In genomic region chr7:139683706-139684552, GRCm38 (mm10) we compare ENCODE assay signal across 8 mouse cellular contexts. TPM values are rescaled to one million over a fixed set of nuclear protein-coding genes. Genes with fewer than 3 reads are reported as not detected.
DNase-seq lines count a peak whose midpoint lies in the region; ATAC-seq and TF ChIP-seq lines count a peak whose summit lies in the region.

Gene Cfap46, minus strand, starts transcription at chr7:139683817.

- H3K27ac ChIP-seq in MEL (ENCODE audit: control insufficient read depth, low read depth, low read length) = no peak within 1 kb of the TSS
- peak within 1 kb of the TSS; percentile 83 for H3K27ac ChIP-seq in hindbrain, embryonic 10.5 days
- H3K27ac ChIP-seq in lung, embryonic 15.5 days = no peak within 1 kb of the TSS

- peak within 1 kb of the TSS; percentile 82 for H3K4me2 ChIP-seq in lung, embryonic 15.5 days

- DNase-seq in MEL (ENCODE audit: low read depth, low spot score) = peak; percentile 71
- peak; percentile 88 to 95 for DNase-seq in cerebellum, adult 18-20 months
- peak; percentile 91 for DNase-seq in hindbrain, embryonic 10.5 days (ENCODE audit: low spot score)
- DNase-seq in layer of hippocampus, adult 9-10 months (ENCODE audit: low spot score) = peak; percentile 38
- DNase-seq in ovary, postnatal 10 days (ENCODE audit: low spot score) = peak; percentile 33
- DNase-seq in thymus, postnatal 36 days = peak; percentile 52 to 68

- TF ChIP-seq POLR2A in MEL (IDR thresholded peaks at IDR 0.05; ENCODE audit: control insufficient read depth in 1 of 2, insufficient read depth in 1 of 2, low read depth in 1 of 2, low read length in 2 of 2, poor library complexity in 1 of 2) = no peak

- H3K36me3 ChIP-seq in MEL (ENCODE audit: control insufficient read depth in 1 of 2, insufficient read depth in 2 of 2, low read length in 2 of 2) = no peaks in the 10 kb centered on the region
- H3K36me3 ChIP-seq in hindbrain, embryonic 10.5 days = no peaks in the 10 kb centered on the region
- H3K36me3 ChIP-seq in lung, embryonic 15.5 days = no peaks in the 10 kb centered on the region

- peak; percentile 86 for ATAC-seq in frontal cortex, adult (ENCODE audit: low TSS enrichment)
- peak; percentile 90; the same call in 1 of the 2 replicates for ATAC-seq in lung, embryonic 15.5 days (ENCODE audit: borderline replicate concordance, extremely low read depth, low FRiP score, low TSS enrichment)

- H3K27me3 ChIP-seq in MEL (ENCODE audit: control insufficient read depth in 1 of 2, insufficient read depth in 2 of 2, low read length in 2 of 2) = no peaks in the 10 kb centered on the region
- H3K27me3 ChIP-seq in hindbrain, embryonic 10.5 days (ENCODE audit: insufficient read depth, poor library complexity, severe bottlenecking) = peaks cover 21% of the 10 kb centered on the region
- H3K27me3 ChIP-seq in lung, embryonic 15.5 days = peaks cover 8% of the 10 kb centered on the region; the same call in 1 of the 2 replicates

- peak within 1 kb of the TSS; percentile 74 to 77 for H3K4me3 ChIP-seq in MEL (ENCODE audit: control insufficient read depth in 1 of 2, insufficient read depth in 1 of 2, low read depth in 2 of 2, low read length in 2 of 2)
- H3K4me3 ChIP-seq in hindbrain, embryonic 10.5 days = peak within 1 kb of the TSS; percentile 72
- H3K4me3 ChIP-seq in lung, embryonic 15.5 days = peak within 1 kb of the TSS; percentile 56

- H3K4me1 ChIP-seq in MEL (ENCODE audit: control insufficient read depth in 1 of 2, insufficient read depth in 2 of 2, low read length in 2 of 2) = no peaks in the 10 kb centered on the region; a peak in 1 of 4 replicates
- peaks cover 27% of the 10 kb centered on the region for H3K4me1 ChIP-seq in hindbrain, embryonic 10.5 days (replicated peaks)
- peaks cover 8% of the 10 kb centered on the region for H3K4me1 ChIP-seq in lung, embryonic 15.5 days

- TF ChIP-seq CTCF in MEL (IDR thresholded peaks at IDR 0.05 in 2 of 3, conservative IDR thresholded peaks at IDR 0.05 in 1 of 3; ENCODE audit: control insufficient read depth in 1 of 3, insufficient read depth in 1 of 3, low read depth in 2 of 3, low read length in 3 of 3, poor library complexity in 1 of 3, severe bottlenecking in 1 of 3) = no peak

- H3K79me2 ChIP-seq in MEL (ENCODE audit: control insufficient read depth, insufficient read depth, low read length, poor library complexity) = no peaks in the 10 kb centered on the region

- no peaks in the 10 kb centered on the region for H3K9me3 ChIP-seq in MEL (replicated peaks; ENCODE audit: insufficient read depth, low read length)
- no peaks in the 10 kb centered on the region for H3K9me3 ChIP-seq in hindbrain, embryonic 10.5 days
- no peaks in the 10 kb centered on the region for H3K9me3 ChIP-seq in lung, embryonic 15.5 days

- H3K9ac ChIP-seq in MEL (ENCODE audit: control insufficient read depth, low read depth, low read length, poor library complexity, severe bottlenecking) = peak within 1 kb of the TSS; percentile 67
- H3K9ac ChIP-seq in lung, embryonic 15.5 days = peak within 1 kb of the TSS; percentile 38

- TF ChIP-seq EP300 in MEL (IDR thresholded peaks at IDR 0.05; ENCODE audit: low read depth in 1 of 2, low read length in 2 of 2) = no peak

- WGBS in hindbrain, embryonic 10.5 days = 1% methylated on average over 31 of the region's 31 CpGs
- WGBS in lung, embryonic 15.5 days = 1% methylated on average over 31 of the region's 31 CpGs

- no peak for TF ChIP-seq RAD21 in MEL (IDR thresholded peaks at IDR 0.05; ENCODE audit: low read depth, low read length)

TF ChIP-seq in MEL, 35 proteins besides CTCF, POLR2A, EP300 and RAD21:
- TF ChIP-seq SMC3 (IDR thresholded peaks at IDR 0.05; ENCODE audit: low read depth, low read length) = no peak
- TF ChIP-seq KAT2A (conservative IDR thresholded peaks at IDR 0.05; ENCODE audit: low read depth, low read length) = no peak

RNA-seq across cellular contexts. Expression of gene Cfap46, which starts in this region (rescaled TPM):
- 0.04 TPM in 1 of 2 replicates, not detected in the other for total RNA-seq in MEL (2012; rRNA removed)
- under 1 TPM in 1 of 2 experiments, not detected in 1; 0.03 TPM for polyA plus RNA-seq in MEL (2012; ENCODE audit: insufficient read depth in 1 of 2, insufficient read length in 2 of 2, low read depth in 1 of 2, low replicate concordance in 2 of 2, missing spikeins in 1 of 2)
- 0.62 and 1.5 TPM in 2 replicates for polyA plus RNA-seq in hindbrain, embryonic 10.5 days (2016; fragmentation: Nextera tagmentation; extraction: Ambion mirVana)
- polyA plus RNA-seq in lung, embryonic 15.5 days (2015; fragmentation: Nextera tagmentation; extraction: Ambion mirVana) = 0.82 and 1.3 TPM in 2 replicates

Comparison
In these comparisons a context has a peak if more than half of its experiments do, and no peak if none do; other contexts are left out.
1. Peak in DNase-seq, H3K4me3 ChIP-seq and H3K9ac ChIP-seq in MEL; RNA of the gene not detected or under 1 TPM.
2. DNase-seq: peak in every context shown above with its lines; median percentile 92 in cerebellum, adult 18-20 months; 91 in hindbrain, embryonic 10.5 days; 71 in MEL; 60 in thymus, postnatal 36 days; 38 in layer of hippocampus, adult 9-10 months; 33 in ovary, postnatal 10 days.